Mouse (Mus musculus) testis, adult 2 months (tissue): Measurements from ENCODE around the gene Runx2.

ENCODE experiments used
- CTCF ChIP-seq: fragments of 200-500 bp; IDR thresholded peaks from 2 replicates; pipeline ENCODE4 v1.5.1; 2012; ENCODE audit warnings: low read depth, mild to moderate bottlenecking, inconsistent platforms, low read length, moderate library complexity; ENCODE audit not compliant: control insufficient read depth, insufficient read depth, insufficient replicate concordance
- POLR2A ChIP-seq: fragments of 200-500 bp; IDR thresholded peaks from 2 replicates; pipeline ENCODE4 v1.6.1; 2012; ENCODE audit warnings: low read depth, mild to moderate bottlenecking, inconsistent platforms, low read length, moderate library complexity; ENCODE audit not compliant: control insufficient read depth

DNA sequence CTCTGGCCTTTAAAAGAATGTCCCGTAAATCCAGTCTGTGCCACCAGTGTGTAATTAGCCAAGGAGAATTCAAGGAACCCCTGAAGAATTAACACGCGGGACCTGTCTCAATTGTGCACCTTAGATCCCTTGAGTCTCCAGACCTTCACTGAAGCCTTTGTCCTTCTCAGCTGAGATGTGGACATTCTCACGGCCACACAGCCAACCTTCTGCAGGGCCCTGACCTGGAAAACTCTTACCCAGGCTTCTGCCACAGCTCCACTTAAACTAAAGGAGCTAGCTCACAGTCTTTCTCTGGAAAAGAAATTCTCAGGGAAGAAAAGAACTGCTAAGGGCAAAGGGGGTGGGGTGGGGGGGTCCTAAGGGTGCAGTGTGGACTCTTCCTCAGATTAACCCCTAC is 113.1 kb downstream of the Runx2 start:
- TF ChIP-seq POLR2A (no peak), CTCF (no peak)
